Mouse (Mus musculus) MEL (cell line): ENCODE data around the gene Foxn1. TPM values are rescaled to one million over a fixed set of nuclear protein-coding genes. Genes with fewer than 3 reads are reported as not detected.

Source experiments
- DNase-seq: peaks from one replicate; pipeline ENCODE4 v3.0.0; 2011; ENCODE audit warnings: low read depth, low spot score
- H3K27ac ChIP-seq: 2 replicates; pipeline ENCODE4 v1.5.1; 2012; ENCODE audit warnings: low read depth, mild to moderate bottlenecking, control low read depth, low read length, moderate library complexity; ENCODE audit not compliant: control insufficient read depth
- H3K27me3 ChIP-seq, 2 experiments: fragments of 150-350 bp in 1 of 2; sonication (generic) in 1 of 2; 2 replicates each; pipeline ENCODE4 v1.6.1; 2012; ENCODE audit warnings: low read length in 2 of 2, mild to moderate bottlenecking in 2 of 2, improper control_type of control experiment in 1 of 2, moderate library complexity in 1 of 2; ENCODE audit not compliant: insufficient read depth in 2 of 2, control insufficient read depth in 1 of 2
- H3K36me3 ChIP-seq, 2 experiments: 2 replicates each; pipeline ENCODE4 v1.6.1; 2012 to 2014; ENCODE audit warnings: low read length in 2 of 2, improper control_type of control experiment in 1 of 2, inconsistent platforms in 1 of 2, mild to moderate bottlenecking in 1 of 2; ENCODE audit not compliant: insufficient read depth in 2 of 2, control insufficient read depth in 1 of 2
- H3K4me1 ChIP-seq, 2 experiments: fragments of 150-350 bp in 1 of 2; sonication (generic) in 1 of 2; 2 replicates each; pipeline ENCODE4 v1.6.1; 2012; ENCODE audit warnings: low read length in 2 of 2, improper control_type of control experiment in 1 of 2, mild to moderate bottlenecking in 1 of 2; ENCODE audit not compliant: insufficient read depth in 2 of 2, control insufficient read depth in 1 of 2
- H3K4me3 ChIP-seq, 2 experiments: fragments of 150-350 bp in 1 of 2; sonication (generic) in 1 of 2; 2 replicates each; pipeline ENCODE4 v1.5.1; 2012; ENCODE audit warnings: low read depth in 2 of 2, low read length in 2 of 2, mild to moderate bottlenecking in 2 of 2, moderate library complexity in 2 of 2, control low read depth in 1 of 2, improper control_type of control experiment in 1 of 2; ENCODE audit not compliant: control insufficient read depth in 1 of 2, insufficient read depth in 1 of 2
- H3K79me2 ChIP-seq: 2 replicates; pipeline ENCODE4 v1.6.1; 2012; ENCODE audit warnings: mild to moderate bottlenecking, low read length, moderate library complexity; ENCODE audit not compliant: control insufficient read depth, poor library complexity, insufficient read depth
- H3K9ac ChIP-seq: 2 replicates; pipeline ENCODE4 v1.6.1; 2012; ENCODE audit warnings: low read depth, mild to moderate bottlenecking, control low read depth, low read length, moderate library complexity; ENCODE audit not compliant: control insufficient read depth, poor library complexity, severe bottlenecking
- H3K9me3 ChIP-seq: fragments of 150-350 bp; sonication (generic); replicated peaks from 2 replicates; pipeline ENCODE4 v1.6.1; 2012; ENCODE audit warnings: mild to moderate bottlenecking, low read length, improper control_type of control experiment, moderate library complexity; ENCODE audit not compliant: insufficient read depth
- BHLHE40 ChIP-seq: IDR thresholded peaks from 2 replicates; pipeline ENCODE4 v1.6.1; 2012; ENCODE audit warnings: low read depth, mild to moderate bottlenecking, inconsistent platforms, low read length, improper control_type of control experiment, borderline replicate concordance
- CHD1 ChIP-seq: IDR thresholded peaks from 2 replicates; pipeline ENCODE4 v1.6.1; 2012; ENCODE audit warnings: low read depth, mild to moderate bottlenecking, inconsistent platforms, low read length, improper control_type of control experiment
- CTCF ChIP-seq, 3 experiments: IDR thresholded peaks in 2 of 3; conservative IDR thresholded peaks in 1 of 3; 2 replicates each; pipeline ENCODE4 v1.5.1; 2011 to 2012; ENCODE audit warnings: low read length in 3 of 3, low read depth in 2 of 3, mild to moderate bottlenecking in 2 of 3, improper control_type of control experiment in 1 of 3, inconsistent platforms in 1 of 3, mixed read lengths in 1 of 3, moderate library complexity in 1 of 3; ENCODE audit not compliant: control insufficient read depth in 1 of 3, insufficient read depth in 1 of 3, poor library complexity in 1 of 3, severe bottlenecking in 1 of 3
- E2F4 ChIP-seq: IDR thresholded peaks from 2 replicates; pipeline ENCODE4 v1.6.1; 2011; ENCODE audit warnings: low read depth, low read length, improper control_type of control experiment, borderline replicate concordance
- EP300 ChIP-seq, 2 experiments: IDR thresholded peaks; 2 replicates each; pipeline ENCODE4 v1.6.1; 2011; ENCODE audit warnings: improper control_type of control experiment in 2 of 2, low read length in 2 of 2, low read depth in 1 of 2, mild to moderate bottlenecking in 1 of 2
- ETS1 ChIP-seq: IDR thresholded peaks from 2 replicates; pipeline ENCODE4 v1.6.1; 2012; ENCODE audit warnings: low read depth, mild to moderate bottlenecking, inconsistent platforms, low read length, improper control_type of control experiment, moderate library complexity
- HCFC1 ChIP-seq: IDR thresholded peaks from 2 replicates; pipeline ENCODE4 v1.6.1; 2012; ENCODE audit warnings: low read depth, mild to moderate bottlenecking, inconsistent platforms, low read length, improper control_type of control experiment, moderate library complexity
- MAFK ChIP-seq: IDR thresholded peaks from 2 replicates; pipeline ENCODE4 v1.6.1; 2011; ENCODE audit warnings: low read depth, mild to moderate bottlenecking, low read length, improper control_type of control experiment, borderline replicate concordance
- MAX ChIP-seq: IDR thresholded peaks from 2 replicates; pipeline ENCODE4 v1.6.1; 2011; ENCODE audit warnings: low read length, improper control_type of control experiment
- MAZ ChIP-seq: IDR thresholded peaks from 2 replicates; pipeline ENCODE4 v1.6.1; 2012; ENCODE audit warnings: low read depth, mild to moderate bottlenecking, inconsistent platforms, low read length, improper control_type of control experiment
- MEF2A ChIP-seq: IDR thresholded peaks from 2 replicates; pipeline ENCODE4 v1.6.1; 2014; ENCODE audit warnings: low read depth, mild to moderate bottlenecking, inconsistent platforms, low read length, improper control_type of control experiment; ENCODE audit not compliant: poor library complexity, insufficient replicate concordance, severe bottlenecking; ENCODE audit errors: extremely low read depth
- MXI1 ChIP-seq: IDR thresholded peaks from 2 replicates; pipeline ENCODE4 v1.6.1; 2011; ENCODE audit warnings: mild to moderate bottlenecking, low read depth, low read length, improper control_type of control experiment
- MYB ChIP-seq: IDR thresholded peaks from 2 replicates; pipeline ENCODE4 v1.6.1; 2011; ENCODE audit warnings: mild to moderate bottlenecking, low read depth, low read length, improper control_type of control experiment
- MYC ChIP-seq: IDR thresholded peaks from 2 replicates; pipeline ENCODE4 v1.6.1; 2011; ENCODE audit warnings: low read depth, mild to moderate bottlenecking, low read length, improper control_type of control experiment, moderate library complexity
- NELFE ChIP-seq: IDR thresholded peaks from 2 replicates; pipeline ENCODE4 v1.6.1; 2011; ENCODE audit warnings: low read depth, low read length, improper control_type of control experiment
- NRF1 ChIP-seq: IDR thresholded peaks from 2 replicates; pipeline ENCODE4 v1.6.1; 2014; ENCODE audit warnings: low read depth, mild to moderate bottlenecking, inconsistent platforms, low read length, improper control_type of control experiment, moderate library complexity; ENCODE audit not compliant: poor library complexity, insufficient read depth, severe bottlenecking
- POLR2A ChIP-seq, 2 experiments: IDR thresholded peaks; 2 replicates each; pipeline ENCODE4 v1.6.1; 2011 to 2012; ENCODE audit warnings: low read length in 2 of 2, mild to moderate bottlenecking in 2 of 2, control low read depth in 1 of 2, improper control_type of control experiment in 1 of 2, low read depth in 1 of 2, moderate library complexity in 1 of 2; ENCODE audit not compliant: control insufficient read depth in 1 of 2, insufficient read depth in 1 of 2, poor library complexity in 1 of 2
- POLR2AphosphoS2 ChIP-seq: IDR thresholded peaks from 2 replicates; pipeline ENCODE4 v1.6.1; 2011; ENCODE audit warnings: low read length, improper control_type of control experiment
- POLR2AphosphoS5 ChIP-seq: IDR thresholded peaks from 2 replicates; pipeline ENCODE4 v1.6.1; 2012; ENCODE audit warnings: low read depth, borderline replicate concordance, mild to moderate bottlenecking, inconsistent platforms, low read length, moderate library complexity, mixed read lengths
- RAD21 ChIP-seq: IDR thresholded peaks from 2 replicates; pipeline ENCODE4 v1.6.1; 2011; ENCODE audit warnings: mild to moderate bottlenecking, low read depth, low read length, improper control_type of control experiment
- RCOR1 ChIP-seq: IDR thresholded peaks from 2 replicates; pipeline ENCODE4 v1.6.1; 2012; ENCODE audit warnings: low read depth, mild to moderate bottlenecking, inconsistent platforms, low read length, improper control_type of control experiment
- SIN3A ChIP-seq: IDR thresholded peaks from 2 replicates; pipeline ENCODE4 v1.6.1; 2012; ENCODE audit warnings: low read length, improper control_type of control experiment, inconsistent platforms
- SMC3 ChIP-seq: IDR thresholded peaks from 2 replicates; pipeline ENCODE4 v1.6.1; 2011; ENCODE audit warnings: low read depth, low read length, improper control_type of control experiment
- TAL1 ChIP-seq: IDR thresholded peaks from 2 replicates; pipeline ENCODE4 v1.6.1; 2012; ENCODE audit warnings: mild to moderate bottlenecking, inconsistent platforms, low read length, moderate library complexity, mixed read lengths
- TCF12 ChIP-seq: IDR thresholded peaks from 2 replicates; pipeline ENCODE4 v1.6.1; 2014; ENCODE audit warnings: low read depth, mild to moderate bottlenecking, inconsistent platforms, low read length, improper control_type of control experiment, moderate library complexity
- UBTF ChIP-seq: IDR thresholded peaks from 2 replicates; pipeline ENCODE4 v1.6.1; 2012; ENCODE audit warnings: low read depth, mild to moderate bottlenecking, inconsistent platforms, low read length, improper control_type of control experiment, moderate library complexity, borderline replicate concordance; ENCODE audit not compliant: insufficient read depth
- USF1 ChIP-seq: IDR thresholded peaks from 2 replicates; pipeline ENCODE4 v1.6.1; 2014; ENCODE audit warnings: low read depth, mild to moderate bottlenecking, inconsistent platforms, low read length, improper control_type of control experiment, moderate library complexity
- ZC3H11A ChIP-seq: IDR thresholded peaks from 2 replicates; pipeline ENCODE4 v1.6.1; 2012; ENCODE audit warnings: low read depth, mild to moderate bottlenecking, inconsistent platforms, low read length, improper control_type of control experiment
- ZKSCAN1 ChIP-seq: IDR thresholded peaks from 2 replicates; pipeline ENCODE4 v1.6.1; 2012; ENCODE audit warnings: low read depth, mild to moderate bottlenecking, inconsistent platforms, low read length, improper control_type of control experiment, moderate library complexity
- ZNF384 ChIP-seq: IDR thresholded peaks from 2 replicates; pipeline ENCODE4 v1.6.1; 2012; ENCODE audit warnings: low read depth, mild to moderate bottlenecking, inconsistent platforms, low read length, improper control_type of control experiment
- polyA plus RNA-seq, 2 experiments: library from polyadenylated mRNA; stranded (reverse) in 1 of 2; unstranded in 1 of 2; fragments of >175 nt in 1 of 2; fragments of >200 nt in 1 of 2; gene quantifications; 2 replicates each; pipeline versions ENCODE4 v1.2.1 to v1.2.4; 2012; ENCODE audit warnings: low replicate concordance in 2 of 2, low read depth in 1 of 2; ENCODE audit not compliant: insufficient read length in 2 of 2, insufficient read depth in 1 of 2, missing spikeins in 1 of 2
- total RNA-seq: library from RNA; depleted of rRNA; stranded (reverse); fragments of 300-350 nt; gene quantifications from 2 replicates; pipeline ENCODE4 v1.2.3, GENCODE M21; 2012

Gene Foxn1
- total and polyA plus RNA-seq, 3 experiments, result not detected

DNA sequence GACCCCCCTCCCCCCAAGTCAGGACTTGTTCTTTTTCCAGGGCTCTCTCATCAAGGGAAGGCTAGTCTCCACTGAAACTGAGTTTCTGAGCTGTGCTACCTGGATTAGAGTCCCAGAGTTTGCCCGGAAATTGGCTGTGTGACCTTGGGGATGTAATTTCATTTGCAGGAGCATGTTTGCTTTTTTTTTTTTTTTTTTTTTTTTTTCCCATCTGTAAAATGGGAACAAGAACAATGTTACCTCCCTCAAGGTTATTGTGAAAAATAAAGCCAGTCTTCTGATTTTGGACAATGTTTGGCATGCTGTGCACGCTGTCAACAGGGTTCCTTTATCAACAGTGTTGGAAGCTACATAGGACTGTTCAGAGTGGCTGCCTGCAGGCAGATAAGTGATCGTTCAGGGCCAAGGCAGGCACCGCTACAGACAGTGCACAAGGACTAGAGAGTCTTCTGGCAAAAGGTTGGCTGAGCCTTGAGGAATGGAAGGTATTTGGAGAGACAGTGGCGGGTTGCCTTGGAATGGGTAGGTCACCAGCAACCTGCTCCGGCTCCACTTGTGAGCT lies 41.9 kb downstream of the Foxn1 start (continued):
- peak; percentile 98 for TF ChIP-seq MXI1
- TF ChIP-seq ZKSCAN1, result no peak
- no peak for TF ChIP-seq BHLHE40
- 0 out of 2 replicates have a peak, but pooled peaks have one; percentile 59 for TF ChIP-seq UBTF
- TF ChIP-seq RCOR1, result peak; percentile 57
- TF ChIP-seq ZNF384, result peak; percentile 89
- TF ChIP-seq MAZ, result 0 out of 2 replicates have a peak, but pooled peaks have one; percentile 18
- TF ChIP-seq MAFK, result no peak
- TF ChIP-seq MAX, result peak; percentile 77
- TF ChIP-seq MEF2A, result 0 out of 2 replicates have a peak, but pooled peaks have one; percentile 40
- no peak for TF ChIP-seq MYB
- peak; percentile 70 for TF ChIP-seq ETS1

DNA sequence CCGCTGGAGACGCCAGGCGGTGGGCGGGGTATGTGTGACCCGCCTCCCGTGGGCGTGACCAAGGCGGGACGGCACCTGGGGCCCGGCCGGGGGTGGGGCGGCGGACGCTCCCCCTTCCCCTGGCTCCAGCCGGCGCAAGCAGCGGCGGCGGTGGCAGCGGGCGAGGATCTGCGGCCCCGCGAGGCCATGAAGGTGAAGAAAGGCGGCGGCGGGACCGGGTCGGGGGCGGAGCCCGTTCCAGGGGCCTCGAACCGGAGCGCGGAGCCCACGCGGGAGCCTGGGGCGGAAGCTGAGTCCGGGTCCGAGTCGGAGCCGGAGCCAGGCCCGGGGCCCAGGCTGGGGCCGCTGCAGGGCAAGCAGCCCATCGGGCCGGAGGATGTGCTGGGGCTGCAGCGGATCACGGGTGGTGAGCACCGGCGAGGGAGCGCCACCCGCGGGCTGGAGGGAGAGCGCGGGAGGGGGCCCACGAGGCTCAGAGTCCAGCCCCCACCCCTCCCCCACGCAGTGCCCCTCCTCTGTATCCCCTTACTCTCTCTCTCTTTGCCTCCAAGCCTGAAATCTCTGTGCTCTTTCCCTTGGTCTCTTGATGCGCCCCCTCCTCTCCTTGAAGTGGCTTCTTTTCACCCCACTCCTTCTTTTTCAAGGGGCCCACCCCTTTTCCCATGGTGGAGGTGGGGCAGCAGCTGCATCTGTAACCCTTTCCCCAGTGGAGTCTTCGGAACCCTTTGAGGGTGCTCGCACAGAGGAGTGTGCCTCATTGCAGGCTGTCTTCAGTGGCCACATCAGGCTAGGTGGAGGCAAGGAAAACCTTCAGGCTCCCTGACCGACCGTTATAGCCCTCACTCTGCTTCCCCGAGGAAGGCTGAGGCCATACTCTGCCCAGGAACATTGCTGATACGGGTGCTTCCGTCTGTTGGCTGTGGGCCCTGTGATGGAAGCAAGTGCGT lies 42.7 kb downstream of the Foxn1 start, which contains the start of gene Unc119:
Gene Unc119, plus strand, starts transcription at position 102 of the 947 bp plus-strand sequence.
- H3K4me1 ChIP-seq, result peaks cover 13 to 25% of the 10 kb centered on the region in 2 experiments
- peak; percentile 80 for DNase-seq
- H3K27me3 ChIP-seq, result no peaks in the 10 kb centered on the region
- H3K79me2 ChIP-seq, result peaks cover 9% of the 10 kb centered on the region
- H3K27ac ChIP-seq, result peak within 1 kb of the TSS; percentile 56
- H3K4me3 ChIP-seq, result peak within 1 kb of the TSS; percentile 55 to 96
- H3K9me3 ChIP-seq, result no peaks in the 10 kb centered on the region
- H3K36me3 ChIP-seq, result peaks cover 0 to 21% of the 10 kb centered on the region in 2 experiments; a peak in 2 of 4 replicates
- H3K9ac ChIP-seq, result peak within 1 kb of the TSS; percentile 82
- TF ChIP-seq NELFE (peak; percentile 71), RCOR1 (no peak), SIN3A (peak; percentile 57; the same call in 1 of the 2 replicates), MEF2A (no peak), RAD21 (no peak), MYC (no peak), TCF12 (peak; percentile 32; the same call in 1 of the 2 replicates), CTCF (IDR thresholded peaks at IDR 0.05 in 2 of 3, conservative IDR thresholded peaks at IDR 0.05 in 1 of 3; ENCODE audit: control insufficient read depth in 1 of 3, insufficient read depth in 1 of 3, low read depth in 2 of 3, low read length in 3 of 3, poor library complexity in 1 of 3, severe bottlenecking in 1 of 3) (no peak; a peak in 1 of 6 replicates), USF1 (peak; percentile 4; the same call in 1 of the 2 replicates), TAL1 (no peak), MXI1 (no peak), EP300 (IDR thresholded peaks at IDR 0.05; ENCODE audit: low read depth in 1 of 2, low read length in 2 of 2) (peak in 1 of 2 experiments; percentile 47; a peak in 2 of 4 replicates), MYB (no peak), HCFC1 (peak; percentile 40; the same call in 1 of the 2 replicates), MAZ (peak; percentile 68; the same call in 1 of the 2 replicates), CHD1 (no peak), ZC3H11A (no peak), POLR2AphosphoS5 (no peak), ZNF384 (no peak), POLR2AphosphoS2 (peak; percentile 45; the same call in 1 of the 2 replicates), POLR2A (IDR thresholded peaks at IDR 0.05; ENCODE audit: control insufficient read depth in 1 of 2, insufficient read depth in 1 of 2, low read depth in 1 of 2, low read length in 2 of 2, poor library complexity in 1 of 2) (peak; percentile 61 to 88; a peak in 3 of 4 replicates), E2F4 (0 out of 2 replicates have a peak, but pooled peaks have one; percentile 13), SMC3 (no peak), NRF1 (peak; percentile 36; the same call in 1 of the 2 replicates)
